Mouse (Mus musculus) forebrain, embryonic 12.5 days (tissue): ENCODE measurements around the gene Dus2. TPM values are rescaled to one million over a fixed set of nuclear protein-coding genes. Genes with fewer than 3 reads are reported as not detected.
"Not testable (repeated sequence)": the region's sequence is repeated elsewhere in the genome, so short reads cannot be mapped to it uniquely, and the experiment has no call there.

Experiments used
- ATAC-seq: fragments of 200-750 bp; cut with Nextera tagmentation; 2 replicates; pipeline ENCODE4 v1.8.0; 2017; ENCODE audit warnings: moderate TSS enrichment; ENCODE audit not compliant: low FRiP score
- H3K27ac ChIP-seq: fragments of 300-500 bp; sonication (generic); 2 replicates; pipeline ENCODE4 v1.5.1; 2016; ENCODE audit warnings: mild to moderate bottlenecking
- H3K27me3 ChIP-seq: fragments of 300-500 bp; sonication (generic); 2 replicates; pipeline ENCODE4 v1.6.1; 2016; ENCODE audit warnings: mild to moderate bottlenecking
- H3K36me3 ChIP-seq: fragments of 300-500 bp; sonication (generic); replicated peaks from 2 replicates; pipeline ENCODE4 v1.6.1; 2016; ENCODE audit warnings: mild to moderate bottlenecking
- H3K4me1 ChIP-seq: fragments of 300-500 bp; sonication (generic); 2 replicates; pipeline ENCODE4 v1.6.1; 2016
- H3K4me2 ChIP-seq: fragments of 300-500 bp; sonication (generic); 2 replicates; pipeline ENCODE4 v1.6.1; 2016; ENCODE audit warnings: mild to moderate bottlenecking, moderate library complexity
- H3K4me3 ChIP-seq: fragments of 300-500 bp; sonication (generic); replicated peaks from 2 replicates; pipeline ENCODE4 v1.5.1; 2016; ENCODE audit warnings: mild to moderate bottlenecking
- H3K9ac ChIP-seq: fragments of 300-500 bp; sonication (generic); 2 replicates; pipeline ENCODE4 v1.6.1; 2016; ENCODE audit warnings: mild to moderate bottlenecking
- H3K9me3 ChIP-seq: fragments of 300-500 bp; sonication (generic); 2 replicates; pipeline ENCODE4 v1.6.1; 2016
- WGBS: fragments of 180-500 bp; shearing (Covaris S2); methylation state at CpG from one replicate; pipeline ENCODE4 v1.1.7; 2016; 5-methylcytosine and 5-hydroxymethylcytosine counted together
- polyA plus RNA-seq: library from polyadenylated mRNA; unstranded; fragments of >200 nt; fragmentation: Nextera tagmentation; extraction: Ambion mirVana; gene quantifications from 2 replicates; pipeline ENCODE4 v1.2.1, GENCODE M21; 2016

Gene Dus2
- polyA plus RNA-seq, 1 experiment from 2014 or later, result 18.4 TPM

GRCm38 (mm10) chr8:105993226-105993625, 2.1 kb downstream of the Dus2 start:
- no peaks in the 10 kb centered on the region for H3K27me3 ChIP-seq
- ATAC-seq, result no peak
- no peaks in the 10 kb centered on the region for H3K4me1 ChIP-seq
- no peak overlapping the region for H3K4me2 ChIP-seq
- H3K9ac ChIP-seq, result no peak overlapping the region
- H3K36me3 ChIP-seq, result no peaks in the 10 kb centered on the region
- H3K9me3 ChIP-seq, result no peaks in the 10 kb centered on the region
- H3K4me3 ChIP-seq, result no peak overlapping the region
- no peak overlapping the region for H3K27ac ChIP-seq
- 59% methylated on average over 4 of the region's 4 CpGs for WGBS

DNA sequence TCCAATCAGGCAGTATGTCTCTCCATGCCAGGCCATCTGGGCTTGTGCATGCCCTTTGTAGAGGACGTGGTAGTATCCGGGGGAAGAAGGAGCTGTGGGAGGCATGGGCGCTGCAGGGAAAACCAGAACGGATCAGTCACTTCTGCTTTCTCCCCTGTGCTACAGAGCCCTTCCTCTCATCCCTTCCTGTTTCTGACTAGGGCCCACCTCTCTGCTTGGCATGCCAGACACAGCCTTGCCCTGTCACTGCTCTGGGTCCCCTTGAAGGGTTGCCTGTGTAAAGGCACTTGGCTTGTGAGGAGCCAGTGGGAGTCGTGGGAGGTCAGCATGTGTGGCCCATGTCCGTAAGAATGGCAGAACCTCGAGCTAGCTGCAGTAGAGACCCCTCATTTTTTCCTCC, 5.2 kb downstream of the Dus2 start:
- Histone ChIP-seq H3K4me1 (no peaks in the 10 kb centered on the region), H3K4me3 (no peak overlapping the region), H3K27me3 (no peaks in the 10 kb centered on the region; the same call in 1 of the 2 replicates), H3K4me2 (no peak overlapping the region), H3K27ac (no peak overlapping the region), H3K36me3 (no peaks in the 10 kb centered on the region), H3K9ac (no peak overlapping the region), H3K9me3 (no peaks in the 10 kb centered on the region)
- 70% methylated on average over 7 of the region's 7 CpGs for WGBS
- ATAC-seq, result no peak

- no peak for ATAC-seq
- Histone ChIP-seq H3K4me3 (no peak overlapping the region), H3K4me1 (no peaks in the 10 kb centered on the region), H3K9me3 (no peaks in the 10 kb centered on the region), H3K27ac (no peak overlapping the region), H3K9ac (no peak overlapping the region), H3K27me3 (no peaks in the 10 kb centered on the region; the same call in 1 of the 2 replicates), H3K36me3 (no peaks in the 10 kb centered on the region), H3K4me2 (no peak overlapping the region)
- 87% methylated on average over 2 of the region's 2 CpGs for WGBS
Observed at GRCm38 (mm10) chr8:105998971-105999370, 7.8 kb downstream of the Dus2 start.

- WGBS, result 82% methylated on average over 4 of the region's 4 CpGs
- Histone ChIP-seq H3K27ac (no peak overlapping the region), H3K36me3 (no peaks in the 10 kb centered on the region), H3K27me3 (no peaks in the 10 kb centered on the region; the same call in 1 of the 2 replicates), H3K4me1 (no peaks in the 10 kb centered on the region), H3K9me3 (no peaks in the 10 kb centered on the region), H3K9ac (no peak overlapping the region), H3K4me2 (no peak overlapping the region), H3K4me3 (no peak overlapping the region)
- ATAC-seq, result no peak
Observed at GRCm38 (mm10) chr8:106001908-106002307, 10.8 kb downstream of the Dus2 start.

- Histone ChIP-seq H3K27ac (no peak overlapping the region), H3K4me3 (no peak overlapping the region), H3K27me3 (no peaks in the 10 kb centered on the region; the same call in 1 of the 2 replicates), H3K36me3 (peaks cover under 1% of the 10 kb centered on the region; the same call in 1 of the 2 replicates), H3K9me3 (no peaks in the 10 kb centered on the region), H3K4me2 (no peak overlapping the region), H3K9ac (no peak overlapping the region), H3K4me1 (peaks cover 2% of the 10 kb centered on the region)
- 76% methylated on average over 8 of the region's 8 CpGs for WGBS
- no peak for ATAC-seq
Observed at GRCm38 (mm10) chr8:106004538-106005207, 13.5 kb downstream of the Dus2 start.

- no peak for ATAC-seq
Observed at GRCm38 (mm10) chr8:106005875-106006274, 14.7 kb downstream of the Dus2 start, which contains the start of gene Dpep2nb. Gene Dpep2nb (minus strand): TSS chr8:106005975.

GRCm38 (mm10) chr8:106006413-106006812, 15.3 kb downstream of the Dus2 start:
- H3K27me3 ChIP-seq, result no peaks in the 10 kb centered on the region; the same call in 1 of the 2 replicates
- H3K9ac ChIP-seq, result no peak overlapping the region
- H3K4me1 ChIP-seq, result peaks cover 13% of the 10 kb centered on the region
- 90% methylated on average over 4 of the region's 4 CpGs for WGBS
- H3K4me2 ChIP-seq, result no peak overlapping the region
- H3K4me3 ChIP-seq, result no peak overlapping the region
- H3K36me3 ChIP-seq, result peaks cover 5% of the 10 kb centered on the region; the same call in 1 of the 2 replicates
- no peak for ATAC-seq
- H3K27ac ChIP-seq, result no peak overlapping the region
- no peaks in the 10 kb centered on the region for H3K9me3 ChIP-seq

More at GRCm38 (mm10) chr8:106005875-106006274, 14.7 kb downstream of the Dus2 start, which contains the start of gene Dpep2nb:
- peaks cover 13% of the 10 kb centered on the region for H3K4me1 ChIP-seq
- no peaks in the 10 kb centered on the region; the same call in 1 of the 2 replicates for H3K27me3 ChIP-seq
- H3K27ac ChIP-seq, result no peak within 1 kb of the TSS
- H3K4me3 ChIP-seq, result no peak within 1 kb of the TSS
- no peaks in the 10 kb centered on the region for H3K9me3 ChIP-seq
- H3K4me2 ChIP-seq, result no peak within 1 kb of the TSS
- H3K9ac ChIP-seq, result no peak within 1 kb of the TSS
- H3K36me3 ChIP-seq, result peaks cover 5% of the 10 kb centered on the region; the same call in 1 of the 2 replicates
- WGBS, result 81% methylated on average over 4 of the region's 4 CpGs

DNA sequence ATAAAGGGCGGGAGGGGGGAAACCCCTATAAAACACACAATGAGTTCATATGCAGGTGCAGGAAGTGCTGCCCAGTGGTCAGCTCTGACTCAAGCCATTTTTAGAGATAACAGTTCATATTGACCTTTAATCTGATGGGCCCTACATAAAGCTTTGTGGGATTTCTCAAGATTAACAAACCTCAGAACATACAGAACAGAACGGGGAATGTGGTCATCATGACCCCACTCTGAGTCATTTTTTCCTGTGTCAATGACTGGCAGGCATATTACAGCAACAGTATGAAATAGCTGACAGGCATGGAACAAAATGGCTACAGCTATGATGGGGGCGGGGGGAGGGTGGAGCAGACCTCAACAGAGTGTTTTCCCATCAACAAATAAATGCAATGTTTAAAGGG, 16.0 kb downstream of the Dus2 start:
- 81% methylated on average over 3 of the region's 3 CpGs for WGBS
- Histone ChIP-seq H3K27ac (no peak overlapping the region), H3K4me2 (no peak overlapping the region), H3K27me3 (no peaks in the 10 kb centered on the region), H3K4me1 (peaks cover 18% of the 10 kb centered on the region), H3K36me3 (peaks cover 5% of the 10 kb centered on the region; the same call in 1 of the 2 replicates), H3K4me3 (no peak overlapping the region), H3K9me3 (no peaks in the 10 kb centered on the region), H3K9ac (no peak overlapping the region)
- no peak for ATAC-seq

GRCm38 (mm10) chr8:106007891-106008290, 16.8 kb downstream of the Dus2 start:
- not testable (repeated sequence) for H3K27ac ChIP-seq, H3K9ac ChIP-seq, ATAC-seq, H3K4me3 ChIP-seq, H3K9me3 ChIP-seq, H3K36me3 ChIP-seq, H3K27me3 ChIP-seq, H3K4me2 ChIP-seq
- 63% methylated on average over 3 of the region's 3 CpGs for WGBS
- peaks cover 18% of the 10 kb centered on the region for H3K4me1 ChIP-seq

DNA sequence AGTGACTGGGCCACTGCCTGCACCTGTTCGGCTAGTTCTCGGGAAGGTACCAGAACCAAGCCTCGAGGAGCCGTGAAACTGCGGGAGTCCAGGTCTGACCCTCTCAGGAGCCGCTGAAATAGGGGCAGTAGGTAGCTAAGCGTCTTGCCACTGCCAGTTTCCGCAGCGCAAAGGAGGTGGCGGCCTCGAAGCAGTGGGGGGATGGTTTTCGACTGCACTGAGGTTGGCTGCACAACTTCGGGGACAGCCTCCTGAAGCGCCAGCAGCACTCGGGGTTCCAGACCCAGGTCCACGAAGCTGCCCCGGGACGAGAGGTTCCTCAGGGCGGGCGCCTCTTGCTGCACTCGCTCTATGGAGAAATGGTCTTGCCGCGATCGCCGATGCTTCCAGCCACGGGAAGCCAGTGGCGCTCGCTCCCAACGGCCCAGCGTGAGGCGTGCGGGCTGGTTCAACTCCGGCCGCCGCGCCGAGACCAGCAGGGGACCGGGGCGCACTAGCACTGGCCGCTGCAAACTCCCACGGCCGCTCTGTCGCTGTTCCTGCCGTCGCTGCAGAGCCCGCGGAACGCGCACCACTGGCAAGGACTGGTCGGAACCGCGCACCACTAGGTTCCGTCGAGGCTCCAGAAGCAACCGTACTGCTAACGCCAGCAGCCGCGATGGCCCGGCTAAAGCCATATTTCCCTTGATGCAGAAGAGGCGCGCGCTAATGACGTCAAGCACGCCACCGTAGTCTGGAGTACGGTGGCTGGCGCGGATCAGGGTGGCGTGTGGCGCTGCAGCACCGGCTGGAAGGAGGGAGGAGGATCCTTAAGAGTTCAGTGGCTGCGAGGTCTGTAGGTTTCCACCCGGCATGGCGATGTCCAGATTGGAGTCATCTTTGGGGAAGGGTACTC, 19.9 kb downstream of the Dus2 start:
- H3K27me3 ChIP-seq, result no peaks in the 10 kb centered on the region
- 1% methylated on average over 74 of the region's 74 CpGs for WGBS
- peak; percentile 97 for ATAC-seq
- peak overlapping the region; percentile 96 for H3K4me3 ChIP-seq
- no peaks in the 10 kb centered on the region for H3K9me3 ChIP-seq
- H3K4me2 ChIP-seq, result peak overlapping the region; percentile 99
- H3K4me1 ChIP-seq, result peaks cover 18% of the 10 kb centered on the region
- H3K36me3 ChIP-seq, result peaks cover 5% of the 10 kb centered on the region; the same call in 1 of the 2 replicates
- H3K27ac ChIP-seq, result peak overlapping the region; percentile 73; the same call in 1 of the 2 replicates
- peak overlapping the region; percentile 85 for H3K9ac ChIP-seq

- 2% methylated on average over 6 of the region's 6 CpGs for WGBS
- H3K4me3 ChIP-seq, result peak within 1 kb of the TSS; percentile 96
- H3K36me3 ChIP-seq, result peaks cover 10% of the 10 kb centered on the region
- H3K27ac ChIP-seq, result peak within 1 kb of the TSS; percentile 73; the same call in 1 of the 2 replicates
- peaks cover 18% of the 10 kb centered on the region for H3K4me1 ChIP-seq
- peak within 1 kb of the TSS; percentile 85 for H3K9ac ChIP-seq
- no peaks in the 10 kb centered on the region for H3K27me3 ChIP-seq
- H3K9me3 ChIP-seq, result no peaks in the 10 kb centered on the region
- H3K4me2 ChIP-seq, result peak within 1 kb of the TSS; percentile 99
- ATAC-seq, result peak; percentile 4; the same call in 1 of the 2 replicates
Observed at GRCm38 (mm10) chr8:106011643-106011986, 20.5 kb downstream of the Dus2 start, which contains the start of gene Ddx28. Gene Ddx28 (minus strand): TSS chr8:106011882.

DNA sequence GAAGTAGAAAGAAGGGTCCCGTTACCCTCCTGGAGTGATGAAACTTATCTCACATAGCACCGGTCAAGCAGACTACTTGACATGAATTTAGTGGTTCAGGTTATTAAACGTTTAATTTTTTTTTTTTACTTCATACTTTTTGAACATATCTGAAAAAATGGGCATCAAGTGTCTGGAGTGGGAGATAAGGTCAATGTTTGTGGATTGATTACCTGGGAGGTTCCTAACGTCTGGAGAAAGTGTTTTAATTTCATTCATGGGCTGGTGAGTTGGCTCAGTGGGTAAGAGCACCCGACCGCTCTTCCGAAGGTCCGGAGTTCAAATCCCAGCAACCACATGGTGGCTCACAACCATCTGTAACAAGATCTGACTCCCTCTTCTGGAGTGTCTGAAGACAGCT, 21.1 kb downstream of the Dus2 start:
- H3K9ac ChIP-seq, result peak overlapping the region; percentile 85; the same call in 1 of the 2 replicates
- not testable (repeated sequence) for H3K27me3 ChIP-seq, H3K27ac ChIP-seq, H3K9me3 ChIP-seq, ATAC-seq
- 83% methylated on average over 8 of the region's 8 CpGs for WGBS
- peaks cover 18% of the 10 kb centered on the region for H3K4me1 ChIP-seq
- peaks cover 12% of the 10 kb centered on the region for H3K36me3 ChIP-seq
- peak overlapping the region; percentile 99 for H3K4me2 ChIP-seq
- peak overlapping the region; percentile 96 for H3K4me3 ChIP-seq
